Mouse (Mus musculus): Measurements from ENCODE around the gene Eif3k.

GRCm38 (mm10) chr7:28960354-28961046 lies 21.2 kb downstream of the Eif3k start:
- TF ChIP-seq CTCF (IDR thresholded peaks at IDR 0.05; ENCODE audit: low read depth, low read length): no peak
- TF ChIP-seq GATA2 (IDR thresholded peaks at IDR 0.05; ENCODE audit: borderline replicate concordance, low read depth, low read length): no peak
- TF ChIP-seq GATA1 (IDR thresholded peaks at IDR 0.05; ENCODE audit: borderline replicate concordance, low read length): no peak

Measured in G1E (cell line).